Mouse (Mus musculus): ENCODE data around the gene Mcee. TPM values are rescaled to one million over a fixed set of nuclear protein-coding genes. Genes with fewer than 3 reads are reported as not detected.

Gene Mcee
- total RNA-seq, 2 experiments from 2014 or later: 45.8 to 49.5 TPM

- Histone ChIP-seq H3K27ac (no peak overlapping the region), H3K4me3 (no peak overlapping the region)
- no peak for TF ChIP-seq CTCF (IDR thresholded peaks at IDR 0.05)
- no peak for DNase-seq (ENCODE audit: extremely low spot score in 1 of 2, low spot score in 2 of 2)
- intact Hi-C loops (cut with DNase I): loop anchor here (5.0 kb wide), 1 partner anchor 372 kb away; no protein-coding TSS in a partner anchor
Observed at GRCm38 (mm10) chr7:64369841-64370240, 22.6 kb upstream of the Mcee start.

DNA sequence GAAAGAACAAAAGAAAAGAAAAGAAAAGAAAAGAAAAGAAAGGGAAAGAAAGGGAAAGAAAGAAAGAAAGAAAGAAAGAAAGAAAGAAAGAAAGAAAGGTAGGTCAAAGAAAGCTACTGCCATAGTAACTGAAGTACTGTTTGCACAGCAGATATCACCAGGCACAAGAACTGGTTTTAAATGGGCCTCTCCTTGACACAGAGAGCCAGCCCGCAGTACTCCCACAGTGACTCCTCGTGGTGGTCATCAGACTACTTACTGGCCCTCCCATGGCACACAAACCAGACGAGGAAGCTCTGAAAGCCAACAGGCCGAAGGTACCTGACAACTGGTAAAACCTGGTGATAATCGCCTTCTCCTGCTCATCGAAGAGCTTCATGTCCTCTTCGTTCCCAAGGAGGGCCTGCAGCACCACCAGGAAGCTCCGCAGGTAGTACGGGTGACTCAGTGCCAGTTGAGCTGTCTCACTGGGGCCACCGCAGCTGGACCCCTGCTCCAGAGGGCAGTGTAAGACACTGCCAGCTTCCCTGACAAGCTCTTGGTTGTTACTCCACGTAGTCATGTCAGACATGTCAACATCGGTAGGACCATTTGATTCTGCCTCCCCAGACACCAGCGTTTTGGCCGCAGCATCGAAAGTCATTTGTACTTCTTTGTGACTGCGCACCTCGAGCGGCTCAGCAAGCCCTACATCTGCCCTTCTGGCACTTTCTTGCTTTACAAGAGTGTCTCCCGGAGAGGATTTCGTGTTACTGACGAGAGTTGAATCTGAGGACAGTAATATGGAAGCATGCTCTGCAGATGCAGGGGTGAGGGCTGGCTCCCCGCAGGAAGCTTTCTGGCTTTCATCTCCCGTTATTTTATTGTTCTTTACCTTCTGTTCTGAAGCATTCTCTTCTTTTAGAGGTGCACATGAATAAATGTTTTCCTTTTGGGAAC, 20.2 kb upstream of the Mcee start:
- TF ChIP-seq CTCF (IDR thresholded peaks at IDR 0.05): no peak
- intact Hi-C loops (cut with DNase I): loop anchor here (5.0 kb wide), 1 partner anchor 370 kb away; no protein-coding TSS in a partner anchor
- H3K4me3 ChIP-seq: no peak overlapping the region
- no peak for DNase-seq (ENCODE audit: extremely low spot score in 1 of 2, low spot score in 2 of 2)
- H3K27ac ChIP-seq: no peak overlapping the region

DNA sequence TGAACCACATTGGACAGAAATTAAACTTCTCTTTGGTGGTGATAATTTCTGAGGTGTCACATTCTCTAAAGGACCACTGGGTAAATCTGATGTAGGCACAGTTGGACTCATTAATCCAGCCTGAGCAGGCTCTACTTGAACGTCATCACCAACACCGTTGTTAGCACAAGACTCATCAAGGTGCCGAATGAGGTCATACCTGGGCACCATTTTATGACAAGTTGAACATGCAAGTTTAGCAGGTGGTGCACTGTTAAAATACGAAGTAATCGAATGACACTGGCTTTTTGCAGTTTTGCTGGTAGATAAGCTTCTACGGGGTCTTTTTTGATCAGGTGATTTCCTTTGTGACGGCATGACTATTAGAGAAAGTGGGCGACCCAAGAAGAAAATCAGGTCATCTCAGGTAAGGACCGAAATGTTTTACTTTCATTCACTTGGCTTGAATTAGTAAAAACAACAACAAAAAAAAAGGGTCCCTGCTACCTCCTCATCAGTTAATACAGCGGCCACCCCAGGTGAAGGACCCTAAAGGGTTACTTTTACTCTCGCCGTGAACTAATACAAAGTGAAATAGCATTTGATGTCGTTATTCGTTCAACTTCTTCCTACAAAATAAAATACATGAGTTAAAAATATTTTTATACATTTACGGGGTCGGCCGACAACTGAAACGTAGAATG, 19.1 kb upstream of the Mcee start:
- no peak for TF ChIP-seq CTCF (IDR thresholded peaks at IDR 0.05)
- DNase-seq (ENCODE audit: extremely low spot score in 1 of 2, low spot score in 2 of 2): no peak
- Histone ChIP-seq H3K27ac (peak overlapping the region; percentile 88), H3K4me3 (peak overlapping the region; percentile 73)
- intact Hi-C loops (cut with DNase I): loop anchor here (5.0 kb wide), 1 partner anchor 369 kb away; no protein-coding TSS in a partner anchor

- TF ChIP-seq CTCF (IDR thresholded peaks at IDR 0.05): peak; percentile 44
- H3K27ac ChIP-seq: peak within 1 kb of the TSS; percentile 88
- peak; percentile 86 to 91 for DNase-seq (ENCODE audit: extremely low spot score in 1 of 2, low spot score in 2 of 2)
- intact Hi-C loops (cut with DNase I): loop anchor here (5.0 kb wide), 1 partner anchor 368 kb away; no protein-coding TSS in a partner anchor
- H3K4me3 ChIP-seq: peak within 1 kb of the TSS; percentile 73
Observed at GRCm38 (mm10) chr7:64373830-64374562, 18.4 kb upstream of the Mcee start, which contains the start of gene Fan1. Fan1 (minus strand) TSS chr7:64374095.

- Histone ChIP-seq H3K4me3 (peak overlapping the region; percentile 79), H3K27ac (peak overlapping the region; percentile 94)
- intact Hi-C loops (cut with DNase I): loop anchor here (5.0 kb wide), 1 partner anchor 111 kb away; the partner anchor contains the start of gene Apba2
- no peak for DNase-seq (ENCODE audit: extremely low spot score in 1 of 2, low spot score in 2 of 2)
- no peak for TF ChIP-seq CTCF (IDR thresholded peaks at IDR 0.05)
Observed at GRCm38 (mm10) chr7:64391479-64391878, 928 bp upstream of the Mcee start.

DNA sequence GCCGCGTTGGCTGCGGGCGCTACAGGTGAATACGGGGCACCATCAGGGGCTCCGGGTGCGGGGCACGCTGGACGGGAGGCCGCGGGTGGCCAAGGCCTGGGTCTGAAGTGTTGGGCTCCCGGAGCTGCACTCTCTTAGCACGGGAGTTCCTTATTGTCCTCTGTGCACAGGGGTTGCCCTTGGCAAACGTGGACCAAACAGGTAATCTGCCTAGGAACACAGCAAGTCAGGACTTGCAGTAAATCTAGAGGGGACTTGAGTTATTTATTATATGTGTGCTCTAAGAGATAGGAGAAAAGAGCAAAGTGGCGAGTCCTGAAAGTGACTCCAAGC, 378 bp downstream of the Mcee start:
- DNase-seq (ENCODE audit: extremely low spot score in 1 of 2, low spot score in 2 of 2): no peak
- TF ChIP-seq CTCF (IDR thresholded peaks at IDR 0.05): no peak
- intact Hi-C loops (cut with DNase I): loop anchor here (1.0 to 5.0 kb wide), 2 partner anchors 110 to 349 kb away; partner anchors contain the start of gene Apba2
- Histone ChIP-seq H3K4me3 (peak overlapping the region; percentile 79), H3K27ac (peak overlapping the region; percentile 94)

- TF ChIP-seq CTCF (IDR thresholded peaks at IDR 0.05): no peak
- Histone ChIP-seq H3K4me3 (no peak overlapping the region), H3K27ac (no peak overlapping the region)
- intact Hi-C loops (cut with DNase I): no loop called here
- no peak for DNase-seq (ENCODE audit: extremely low spot score in 1 of 2, low spot score in 2 of 2)
Observed at GRCm38 (mm10) chr7:64400725-64401124, 8.3 kb downstream of the Mcee start.

DNA sequence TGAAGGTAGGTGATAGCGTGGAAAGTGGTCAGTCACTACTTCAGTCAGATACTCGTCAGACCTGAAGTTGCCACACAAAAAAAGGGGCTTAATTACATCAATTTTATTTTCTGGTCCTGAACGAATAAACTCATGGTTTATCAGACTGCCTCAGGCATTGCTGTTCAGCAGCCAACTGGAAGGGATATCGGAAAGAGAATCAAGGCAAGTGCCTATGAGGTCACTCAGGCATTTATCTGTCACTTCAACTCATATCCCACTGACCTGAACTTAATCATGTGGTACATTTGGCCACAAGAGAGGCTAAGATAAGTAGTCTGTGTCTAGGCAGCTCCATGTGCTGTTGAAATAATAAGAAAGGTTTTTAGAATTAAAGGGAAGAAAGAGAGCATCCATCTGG, 10.0 kb downstream of the Mcee start:
- DNase-seq (ENCODE audit: extremely low spot score in 1 of 2, low spot score in 2 of 2): no peak
- H3K27ac ChIP-seq: no peak overlapping the region
- intact Hi-C loops (cut with DNase I): no loop called here
- TF ChIP-seq CTCF (IDR thresholded peaks at IDR 0.05): no peak
- no peak overlapping the region for H3K4me3 ChIP-seq

DNA sequence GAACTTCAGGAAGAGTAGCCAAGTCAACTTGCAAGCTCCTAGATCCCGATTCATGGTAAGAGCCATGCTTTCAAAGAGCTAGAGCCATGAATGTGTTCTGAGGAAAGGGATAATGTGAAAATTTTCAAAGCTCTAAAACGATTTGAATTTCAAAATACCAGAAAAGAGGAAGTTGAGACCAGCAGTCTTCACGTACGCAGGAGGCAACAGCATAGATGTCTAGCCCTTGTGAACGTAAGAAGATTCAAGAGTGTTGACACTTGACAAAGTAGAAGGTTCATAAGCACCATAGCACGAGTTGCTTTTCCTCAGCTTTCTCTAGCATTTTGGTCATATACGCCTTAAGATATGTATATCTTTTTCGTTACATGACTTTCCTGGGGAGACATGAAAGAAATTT, 11.6 kb downstream of the Mcee start:
- DNase-seq (ENCODE audit: extremely low spot score in 1 of 2, low spot score in 2 of 2): no peak
- intact Hi-C loops (cut with DNase I): no loop called here
- no peak overlapping the region for H3K27ac ChIP-seq

GRCm38 (mm10) chr7:64424861-64425260, 32.5 kb downstream of the Mcee start:
- DNase-seq (ENCODE audit: extremely low spot score in 1 of 2, low spot score in 2 of 2): no peak
- intact Hi-C loops (cut with DNase I): no loop called here
- Histone ChIP-seq H3K4me3 (no peak overlapping the region), H3K27ac (no peak overlapping the region)
- peak; percentile 45 for TF ChIP-seq CTCF (IDR thresholded peaks at IDR 0.05)

More for the DNA sequence above, 11.6 kb downstream of the Mcee start:
- no peak for TF ChIP-seq CTCF (IDR thresholded peaks at IDR 0.05)
- no peak overlapping the region for H3K4me3 ChIP-seq

Data from left cerebral cortex, adult 2 months (tissue).